ENCODE assay signal across 7 mouse cellular contexts in the genomic region with DNA sequence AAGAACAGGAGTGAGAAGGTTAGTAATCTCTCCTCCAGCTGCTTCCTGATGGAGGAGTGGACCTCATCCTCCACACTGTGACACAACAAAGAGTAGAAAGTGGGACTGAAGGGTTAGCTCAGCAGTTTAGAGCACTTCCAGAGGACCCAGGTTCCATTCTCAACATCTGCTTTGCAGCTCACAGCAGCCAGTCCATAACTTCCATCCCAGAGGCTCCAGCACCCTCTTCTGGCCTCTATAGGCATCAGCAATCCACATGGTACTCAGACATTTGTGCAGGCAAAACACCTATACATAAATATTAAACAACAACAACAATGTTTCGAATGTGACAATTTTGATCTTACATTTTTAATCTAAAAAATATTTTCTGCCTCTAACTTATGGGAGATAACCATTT. TPM values are rescaled to one million over a fixed set of nuclear protein-coding genes. Genes with fewer than 3 reads are reported as not detected.
DNase-seq lines count a peak whose midpoint lies in the region; ATAC-seq and TF ChIP-seq lines count a peak whose summit lies in the region.

No protein-coding gene starts in this region.

- peak; percentile 53 for TF ChIP-seq CTCF in left cerebral cortex, adult 2 months (IDR thresholded peaks at IDR 0.05)

- no peak for DNase-seq in left cerebral cortex, adult 2 months (ENCODE audit: extremely low spot score in 1 of 2, low spot score in 2 of 2)
- DNase-seq in left cerebral cortex, adult 11 months (ENCODE audit: low spot score) = no peak
- DNase-seq in T-cell, adult 2 months (ENCODE audit: low spot score) = peak; percentile 32
- DNase-seq in lung, postnatal 14 days = peak; percentile 38
- no peak for DNase-seq in ovary, adult 18-20 months (ENCODE audit: low spot score)

- H3K27ac ChIP-seq in left cerebral cortex, adult 2 months = no peak overlapping the region

- H3K4me3 ChIP-seq in left cerebral cortex, adult 2 months = no peak overlapping the region

- intact Hi-C loops in left cerebral cortex, adult 2 months (cut with DNase I) = no loop called here

- ATAC-seq in erythroblast, adult 5-6 weeks (replicated peaks; ENCODE audit: low FRiP score, poor library complexity, severe bottlenecking) = peak; percentile 74
- ATAC-seq in cerebellum, adult (ENCODE audit: insufficient number of reproducible peaks, low FRiP score, low TSS enrichment) = no peak

RNA-seq across cellular contexts. Expression of a gene that starts 16.9 kb away (rescaled TPM):
- total RNA-seq in left cerebral cortex, adult 2 months (2021) = 10 to 100 TPM; 94.0 to 98.8 TPM
- 28.1 and 35.1 TPM in 2 replicates for total RNA-seq in erythroblast, adult 5-6 weeks (2015; ENCODE audit: low replicate concordance)
- total RNA-seq in erythroblast, adult 5-6 weeks (2017; ENCODE audit: low replicate concordance) = 23.5 and 30.0 TPM in 2 replicates

RNA-seq across cellular contexts. Expression of a gene that starts 17.1 kb away (rescaled TPM):
- total RNA-seq in left cerebral cortex, adult 2 months (2021) = 10 to 100 TPM; 18.7 to 20.9 TPM
- total RNA-seq in erythroblast, adult 5-6 weeks (2015; ENCODE audit: low replicate concordance) = 5.9 and 8.5 TPM in 2 replicates
- 9.4 and 10.7 TPM in 2 replicates for total RNA-seq in erythroblast, adult 5-6 weeks (2017; ENCODE audit: low replicate concordance)

Comparison
In these comparisons a context has a peak if more than half of its experiments do, and no peak if none do; other contexts are left out.
1. DNase-seq: peak in T-cell, adult 2 months (single experiment) and lung, postnatal 14 days (single experiment); none in left cerebral cortex, adult 2 months (0 of 2), left cerebral cortex, adult 11 months (single experiment) and ovary, adult 18-20 months (single experiment).